Mouse (Mus musculus) cerebellum, postnatal 10 days (tissue): Measurements from ENCODE around the gene Rps6ka1.
A peak's percentile ranks its signal among the peaks of the same experiment; 100 is the strongest.

Experiments used
- DNase-seq, 2 experiments: peaks; one replicate each; pipeline ENCODE4 v3.0.0; 2021; ENCODE audit warnings: mixed read lengths in 2 of 2

Rps6ka1 gene

GRCm38 (mm10) chr4:133817356-133817755 lies 70.2 kb downstream of the Rps6ka1 start:
- DNase-seq, result no peak

- DNase-seq, result no peak
Observed at GRCm38 (mm10) chr4:133816504-133816875, 71.1 kb downstream of the Rps6ka1 start.

- no peak for DNase-seq
Observed at GRCm38 (mm10) chr4:133815635-133816503, 71.7 kb downstream of the Rps6ka1 start.

GRCm38 (mm10) chr4:133814804-133815515 lies 72.6 kb downstream of the Rps6ka1 start:
- peak; percentile 13 to 31 for DNase-seq

- peak; percentile 94 to 95 for DNase-seq
Observed at GRCm38 (mm10) chr4:133813992-133814803, 73.4 kb downstream of the Rps6ka1 start.

- DNase-seq, result peak; percentile 97
Observed at GRCm38 (mm10) chr4:133813174-133813991, 74.2 kb downstream of the Rps6ka1 start.

GRCm38 (mm10) chr4:133804401-133805263 lies 83.0 kb downstream of the Rps6ka1 start:
- DNase-seq, result no peak

- DNase-seq, result no peak
Observed at GRCm38 (mm10) chr4:133800589-133800988, 87.0 kb downstream of the Rps6ka1 start.
